Mouse (Mus musculus): ENCODE measurements at regions not wholly inside any gene's neighbourhood (a gene's known extent, or its start where the extent isn't known, plus 50 kb on each side); places are given as distances from the start of the nearest gene placed in this dataset.

GRCm38 (mm10) chr7:36247356-36247755, 444.6 kb upstream of the Zfp507 start:
- TF ChIP-seq CTCF (IDR thresholded peaks at IDR 0.05; ENCODE audit: insufficient read depth, low read length) = no peak
- no peak for TF ChIP-seq POLR2A (IDR thresholded peaks at IDR 0.05; ENCODE audit: borderline replicate concordance, extremely low read depth, low read depth, low read length)
- DNase-seq = peak; percentile 5

GRCm38 (mm10) chr7:36236673-36237072, 433.9 kb upstream of the Zfp507 start:
- H3K4me3 ChIP-seq (replicated peaks; ENCODE audit: extremely low read depth, low read depth, low read length) = no peak overlapping the region
- TF ChIP-seq POLR2A (IDR thresholded peaks at IDR 0.05; ENCODE audit: borderline replicate concordance, extremely low read depth, low read depth, low read length) = no peak
- TF ChIP-seq CTCF (IDR thresholded peaks at IDR 0.05; ENCODE audit: insufficient read depth, low read length) = no peak
- H3K4me1 ChIP-seq (ENCODE audit: control insufficient read depth, insufficient read depth, low read length) = no peaks in the 10 kb centered on the region
- no peak for DNase-seq
- WGBS = 96% methylated on average over 2 of the region's 2 CpGs

More at GRCm38 (mm10) chr7:36247356-36247755, 444.6 kb upstream of the Zfp507 start:
- Histone ChIP-seq H3K4me3 (replicated peaks; ENCODE audit: extremely low read depth, low read depth, low read length) (no peak overlapping the region), H3K4me1 (ENCODE audit: control insufficient read depth, insufficient read depth, low read length) (no peaks in the 10 kb centered on the region)

GRCm38 (mm10) chr7:36229031-36229430, 426.2 kb upstream of the Zfp507 start:
- DNase-seq = no peak
- TF ChIP-seq POLR2A (IDR thresholded peaks at IDR 0.05; ENCODE audit: borderline replicate concordance, extremely low read depth, low read depth, low read length) = no peak
- no peak for TF ChIP-seq CTCF (IDR thresholded peaks at IDR 0.05; ENCODE audit: insufficient read depth, low read length)

GRCm38 (mm10) chr7:36224416-36224815, 421.6 kb upstream of the Zfp507 start:
- 89% methylated on average over 8 of the region's 8 CpGs for WGBS
- no peak for DNase-seq
- Histone ChIP-seq H3K4me1 (ENCODE audit: control insufficient read depth, insufficient read depth, low read length) (no peaks in the 10 kb centered on the region), H3K4me3 (replicated peaks; ENCODE audit: extremely low read depth, low read depth, low read length) (no peak overlapping the region)
- no peak for TF ChIP-seq CTCF (IDR thresholded peaks at IDR 0.05; ENCODE audit: insufficient read depth, low read length)
- TF ChIP-seq POLR2A (IDR thresholded peaks at IDR 0.05; ENCODE audit: borderline replicate concordance, extremely low read depth, low read depth, low read length) = no peak

More at GRCm38 (mm10) chr7:36229031-36229430, 426.2 kb upstream of the Zfp507 start:
- Histone ChIP-seq H3K4me3 (replicated peaks; ENCODE audit: extremely low read depth, low read depth, low read length) (no peak overlapping the region), H3K4me1 (ENCODE audit: control insufficient read depth, insufficient read depth, low read length) (no peaks in the 10 kb centered on the region)

- 57% methylated on average over 2 of the region's 2 CpGs for WGBS
Measured at GRCm38 (mm10) chr7:36218386-36218785, 415.6 kb upstream of the Zfp507 start.

GRCm38 (mm10) chr7:36210034-36210433, 407.2 kb upstream of the Zfp507 start:
- DNase-seq = no peak
- 64% methylated on average over 4 of the region's 4 CpGs for WGBS
- no peak overlapping the region for H3K4me3 ChIP-seq (replicated peaks; ENCODE audit: extremely low read depth, low read depth, low read length)
- no peaks in the 10 kb centered on the region for H3K4me1 ChIP-seq (ENCODE audit: control insufficient read depth, insufficient read depth, low read length)
- TF ChIP-seq POLR2A (IDR thresholded peaks at IDR 0.05; ENCODE audit: borderline replicate concordance, extremely low read depth, low read depth, low read length) = no peak
- no peak for TF ChIP-seq CTCF (IDR thresholded peaks at IDR 0.05; ENCODE audit: insufficient read depth, low read length)

More at GRCm38 (mm10) chr7:36218386-36218785, 415.6 kb upstream of the Zfp507 start:
- no peak overlapping the region for H3K4me3 ChIP-seq (replicated peaks; ENCODE audit: extremely low read depth, low read depth, low read length)
- no peak for TF ChIP-seq POLR2A (IDR thresholded peaks at IDR 0.05; ENCODE audit: borderline replicate concordance, extremely low read depth, low read depth, low read length)
- TF ChIP-seq CTCF (IDR thresholded peaks at IDR 0.05; ENCODE audit: insufficient read depth, low read length) = no peak
- H3K4me1 ChIP-seq (ENCODE audit: control insufficient read depth, insufficient read depth, low read length) = no peaks in the 10 kb centered on the region
- DNase-seq = no peak

- DNase-seq = no peak
- WGBS = 85% methylated on average over 17 of the region's 17 CpGs
- H3K4me3 ChIP-seq (replicated peaks; ENCODE audit: extremely low read depth, low read depth, low read length) = no peak overlapping the region
- no peaks in the 10 kb centered on the region for H3K4me1 ChIP-seq (ENCODE audit: control insufficient read depth, insufficient read depth, low read length)
- TF ChIP-seq CTCF (IDR thresholded peaks at IDR 0.05; ENCODE audit: insufficient read depth, low read length) (no peak), POLR2A (IDR thresholded peaks at IDR 0.05; ENCODE audit: borderline replicate concordance, extremely low read depth, low read depth, low read length) (no peak)
Measured at GRCm38 (mm10) chr7:36207525-36208260, 404.9 kb upstream of the Zfp507 start.

GRCm38 (mm10) chr7:36198091-36198700, 395.4 kb upstream of the Zfp507 start:
- no peak overlapping the region for H3K4me3 ChIP-seq (replicated peaks; ENCODE audit: extremely low read depth, low read depth, low read length)
- 78% methylated on average over 16 of the region's 16 CpGs for WGBS
- TF ChIP-seq POLR2A (IDR thresholded peaks at IDR 0.05; ENCODE audit: borderline replicate concordance, extremely low read depth, low read depth, low read length) = no peak
- TF ChIP-seq CTCF (IDR thresholded peaks at IDR 0.05; ENCODE audit: insufficient read depth, low read length) = no peak
- no peaks in the 10 kb centered on the region for H3K4me1 ChIP-seq (ENCODE audit: control insufficient read depth, insufficient read depth, low read length)
- no peak for DNase-seq

- Histone ChIP-seq H3K4me1 (ENCODE audit: control insufficient read depth, insufficient read depth, low read length) (no peaks in the 10 kb centered on the region), H3K4me3 (replicated peaks; ENCODE audit: extremely low read depth, low read depth, low read length) (no peak overlapping the region)
- 84% methylated on average over 18 of the region's 18 CpGs for WGBS
- DNase-seq = no peak
- no peak for TF ChIP-seq POLR2A (IDR thresholded peaks at IDR 0.05; ENCODE audit: borderline replicate concordance, extremely low read depth, low read depth, low read length)
Measured at GRCm38 (mm10) chr7:36196154-36196720, 393.4 kb upstream of the Zfp507 start.

- WGBS = 67% methylated on average over 8 of the region's 8 CpGs
- no peak overlapping the region for H3K4me3 ChIP-seq (replicated peaks; ENCODE audit: extremely low read depth, low read depth, low read length)
- DNase-seq = no peak
- TF ChIP-seq CTCF (IDR thresholded peaks at IDR 0.05; ENCODE audit: insufficient read depth, low read length) = no peak
- no peaks in the 10 kb centered on the region for H3K4me1 ChIP-seq (ENCODE audit: control insufficient read depth, insufficient read depth, low read length)
Measured at GRCm38 (mm10) chr7:36192645-36193044, 389.8 kb upstream of the Zfp507 start.
